Mouse (Mus musculus) limb, embryonic 11.5 days (tissue): ENCODE data around the gene Man2b1. TPM values are rescaled to one million over a fixed set of nuclear protein-coding genes. Genes with fewer than 3 reads are reported as not detected.

Source experiments
- ATAC-seq: fragments of 200-750 bp; cut with Nextera tagmentation; 2 replicates; pipeline ENCODE4 v1.8.0; 2017; ENCODE audit warnings: low read depth; ENCODE audit not compliant: insufficient number of reproducible peaks, low FRiP score, low TSS enrichment
- DNase-seq: peaks from one replicate; pipeline ENCODE4 v3.0.0-alpha.2; 2015; ENCODE audit warnings: low spot score
- H3K27ac ChIP-seq: fragments of 300-500 bp; sonication (generic); replicated peaks from 2 replicates; pipeline ENCODE4 v1.5.1; 2014; ENCODE audit warnings: low read depth, mild to moderate bottlenecking, low read length
- H3K27me3 ChIP-seq: fragments of 300-500 bp; sonication (generic); 2 replicates; pipeline ENCODE4 v1.6.1; 2014; ENCODE audit warnings: mild to moderate bottlenecking, low read length, mixed read lengths; ENCODE audit not compliant: control insufficient read depth, insufficient read depth
- H3K36me3 ChIP-seq: fragments of 300-500 bp; sonication (generic); 2 replicates; pipeline ENCODE4 v1.6.1; 2014; ENCODE audit warnings: mild to moderate bottlenecking, low read length, moderate library complexity, mixed read lengths; ENCODE audit not compliant: control insufficient read depth, insufficient read depth
- H3K4me1 ChIP-seq: fragments of 300-500 bp; sonication (generic); 2 replicates; pipeline ENCODE4 v1.6.1; 2014; ENCODE audit warnings: low read length, mixed read lengths; ENCODE audit not compliant: control insufficient read depth, insufficient read depth
- H3K4me2 ChIP-seq: fragments of 300-500 bp; sonication (generic); 2 replicates; pipeline ENCODE4 v1.6.1; 2014; ENCODE audit warnings: low read depth, mild to moderate bottlenecking, moderate library complexity; ENCODE audit not compliant: severe bottlenecking
- H3K4me3 ChIP-seq: fragments of 300-500 bp; sonication (generic); 2 replicates; pipeline ENCODE4 v1.5.1; 2014; ENCODE audit warnings: low read depth, low read length
- H3K9ac ChIP-seq: fragments of 300-500 bp; sonication (generic); 2 replicates; pipeline ENCODE4 v1.6.1; 2014; ENCODE audit warnings: mild to moderate bottlenecking, low read length
- H3K9me3 ChIP-seq: fragments of 300-500 bp; sonication (generic); 2 replicates; pipeline ENCODE4 v1.6.1; 2016; ENCODE audit warnings: low read length; ENCODE audit not compliant: control insufficient read depth
- WGBS: fragments of 180-500 bp; shearing (Covaris S2); extraction: QIAGEN DNeasy Blood & Tissue Kit; methylation state at CpG from one replicate; pipeline ENCODE4 v1.1.7; 2014; 5-methylcytosine and 5-hydroxymethylcytosine counted together
- polyA plus RNA-seq: library from polyadenylated mRNA; unstranded; fragments of >200 nt; fragmentation: Nextera tagmentation; extraction: Ambion mirVana; gene quantifications from 2 replicates; pipeline ENCODE4 v1.2.1, GENCODE M21; 2014

The Man2b1 gene
- polyA plus RNA-seq, 1 experiment from 2014 or later: 22.1 TPM

DNA sequence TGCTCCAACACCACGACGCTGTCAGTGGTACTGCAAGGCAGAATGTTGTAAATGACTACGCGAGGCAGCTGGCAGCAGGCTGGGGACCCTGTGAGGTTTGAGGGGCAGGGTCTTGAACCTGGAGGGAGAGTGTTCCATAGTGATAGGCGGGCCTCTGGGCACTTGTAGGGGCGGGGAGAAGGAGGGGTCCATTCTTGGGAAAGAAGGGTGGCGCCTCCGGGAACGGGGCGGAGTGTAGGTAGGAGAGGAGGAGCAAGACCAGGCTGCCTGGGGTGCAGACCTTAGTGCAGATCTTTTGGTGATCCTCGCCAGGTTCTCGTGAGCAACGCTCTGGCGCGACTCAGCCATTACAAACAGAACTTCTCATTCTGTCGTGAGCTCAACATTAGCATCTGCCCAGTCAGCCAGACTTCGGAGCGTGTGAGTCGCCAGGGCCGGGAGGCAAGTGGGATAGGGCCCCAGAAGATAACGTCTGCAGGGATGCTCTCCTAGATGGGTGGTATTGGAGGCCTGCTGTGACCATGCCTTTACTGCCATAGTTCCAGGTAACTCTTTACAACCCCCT lies 8.5 kb downstream of the Man2b1 start:
- no peak for DNase-seq
- WGBS: 29% methylated on average over 21 of the region's 21 CpGs

GRCm38 (mm10) chr8:85095051-85095450 lies 12.0 kb downstream of the Man2b1 start:
- peaks cover 15% of the 10 kb centered on the region for H3K36me3 ChIP-seq
- ATAC-seq (no peak), DNase-seq (no peak)
- H3K27ac ChIP-seq: no peak overlapping the region
- no peaks in the 10 kb centered on the region for H3K9me3 ChIP-seq
- H3K4me3 ChIP-seq: no peak overlapping the region
- H3K4me2 ChIP-seq: no peak overlapping the region
- H3K27me3 ChIP-seq: no peaks in the 10 kb centered on the region
- WGBS: 92% methylated on average over 13 of the region's 13 CpGs
- no peak overlapping the region for H3K9ac ChIP-seq
- H3K4me1 ChIP-seq: no peaks in the 10 kb centered on the region

More for the DNA sequence above, 8.5 kb downstream of the Man2b1 start:
- no peak for ATAC-seq
- H3K36me3 ChIP-seq: peaks cover 10% of the 10 kb centered on the region; the same call in 1 of the 2 replicates
- no peak overlapping the region for H3K4me2 ChIP-seq
- no peaks in the 10 kb centered on the region for H3K4me1 ChIP-seq
- H3K4me3 ChIP-seq: no peak overlapping the region
- no peak overlapping the region for H3K27ac ChIP-seq
- no peaks in the 10 kb centered on the region for H3K27me3 ChIP-seq
- no peaks in the 10 kb centered on the region for H3K9me3 ChIP-seq
- no peak overlapping the region for H3K9ac ChIP-seq

GRCm38 (mm10) chr8:85095566-85095965 lies 12.5 kb downstream of the Man2b1 start:
- Histone ChIP-seq H3K4me1 (no peaks in the 10 kb centered on the region), H3K36me3 (peaks cover 15% of the 10 kb centered on the region), H3K4me2 (no peak overlapping the region), H3K9me3 (no peaks in the 10 kb centered on the region), H3K27me3 (no peaks in the 10 kb centered on the region), H3K4me3 (no peak overlapping the region), H3K27ac (no peak overlapping the region), H3K9ac (no peak overlapping the region)
- DNase-seq: no peak
- 92% methylated on average over 7 of the region's 7 CpGs for WGBS
- ATAC-seq: no peak

DNA sequence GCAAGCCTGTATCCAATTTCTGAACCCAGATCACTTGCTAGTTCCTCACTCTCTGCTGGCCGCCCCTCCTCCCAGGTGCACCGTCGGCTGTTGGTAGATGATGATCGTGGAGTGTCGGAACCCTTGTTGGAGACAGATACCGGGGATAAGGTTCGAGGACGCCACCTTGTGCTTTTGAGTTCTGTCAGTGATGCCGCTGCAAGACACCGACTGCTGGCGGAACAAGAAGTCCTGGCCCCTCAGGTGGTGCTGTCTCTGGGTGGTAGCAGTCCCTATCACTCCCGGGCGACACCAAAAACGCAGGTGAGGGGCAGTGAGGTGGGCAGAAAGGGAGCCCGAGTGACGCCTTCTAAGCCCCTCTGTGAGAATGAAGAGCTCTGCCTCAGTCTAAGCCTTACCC lies 13.1 kb downstream of the Man2b1 start:
- Histone ChIP-seq H3K4me2 (no peak overlapping the region), H3K27me3 (no peaks in the 10 kb centered on the region), H3K4me3 (no peak overlapping the region), H3K9ac (no peak overlapping the region), H3K9me3 (no peaks in the 10 kb centered on the region), H3K36me3 (peaks cover 14% of the 10 kb centered on the region), H3K4me1 (no peaks in the 10 kb centered on the region), H3K27ac (no peak overlapping the region)
- ATAC-seq (no peak), DNase-seq (no peak)
- 90% methylated on average over 16 of the region's 16 CpGs for WGBS

- H3K9ac ChIP-seq: no peak overlapping the region
- no peaks in the 10 kb centered on the region for H3K27me3 ChIP-seq
- 93% methylated on average over 4 of the region's 4 CpGs for WGBS
- no peak overlapping the region for H3K27ac ChIP-seq
- H3K4me2 ChIP-seq: no peak overlapping the region
- H3K36me3 ChIP-seq: peaks cover 12% of the 10 kb centered on the region
- ATAC-seq: no peak
- H3K4me3 ChIP-seq: no peak overlapping the region
- no peaks in the 10 kb centered on the region for H3K9me3 ChIP-seq
- H3K4me1 ChIP-seq: no peaks in the 10 kb centered on the region
- DNase-seq: no peak
These were observed 13.8 kb downstream of the Man2b1 start for GRCm38 (mm10) chr8:85096850-85097249.

- Histone ChIP-seq H3K27ac (no peak overlapping the region), H3K4me2 (no peak overlapping the region), H3K4me3 (no peak overlapping the region), H3K4me1 (no peaks in the 10 kb centered on the region), H3K9ac (no peak overlapping the region), H3K36me3 (peaks cover 10% of the 10 kb centered on the region), H3K9me3 (no peaks in the 10 kb centered on the region), H3K27me3 (no peaks in the 10 kb centered on the region)
- WGBS: 87% methylated on average over 4 of the region's 4 CpGs
- ATAC-seq: no peak
- no peak for DNase-seq
These were observed 17.1 kb downstream of the Man2b1 start for GRCm38 (mm10) chr8:85100076-85100665.

- Histone ChIP-seq H3K4me2 (no peak overlapping the region), H3K36me3 (peaks cover 4% of the 10 kb centered on the region), H3K27ac (no peak overlapping the region), H3K9ac (no peak overlapping the region), H3K4me1 (no peaks in the 10 kb centered on the region), H3K9me3 (no peaks in the 10 kb centered on the region), H3K4me3 (no peak overlapping the region), H3K27me3 (no peaks in the 10 kb centered on the region)
- 94% methylated on average over 10 of the region's 10 CpGs for WGBS
- ATAC-seq (no peak), DNase-seq (no peak)
These were observed 30.2 kb downstream of the Man2b1 start for GRCm38 (mm10) chr8:85113241-85113640.

DNA sequence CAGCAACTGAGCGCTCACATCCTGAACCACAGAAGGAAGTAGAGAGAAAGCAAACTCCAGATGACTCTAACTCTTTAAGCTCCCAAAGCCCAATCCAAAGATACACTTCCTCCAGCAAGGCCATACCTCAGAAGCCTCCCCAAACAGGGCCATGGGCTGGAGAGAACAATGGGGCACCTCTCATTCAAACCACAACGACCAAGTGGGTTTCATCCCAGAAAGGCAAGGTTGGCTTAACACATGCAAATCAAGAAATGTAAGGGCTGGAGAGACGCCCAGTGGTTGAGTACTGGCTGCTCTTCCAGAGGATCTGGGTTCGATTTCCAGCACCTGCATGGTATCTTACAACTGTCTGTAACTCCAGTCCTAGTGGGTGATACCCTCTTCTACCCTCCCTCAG lies 32.4 kb downstream of the Man2b1 start:
- no peaks in the 10 kb centered on the region for H3K27me3 ChIP-seq
- WGBS: 81% methylated on average over 4 of the region's 4 CpGs
- no peak overlapping the region for H3K9ac ChIP-seq
- H3K4me3 ChIP-seq: no peak overlapping the region
- H3K4me2 ChIP-seq: no peak overlapping the region
- no peaks in the 10 kb centered on the region for H3K9me3 ChIP-seq
- H3K36me3 ChIP-seq: peaks cover 2% of the 10 kb centered on the region
- H3K4me1 ChIP-seq: no peaks in the 10 kb centered on the region
- no peak for DNase-seq
- no peak overlapping the region for H3K27ac ChIP-seq
- no peak for ATAC-seq

DNA sequence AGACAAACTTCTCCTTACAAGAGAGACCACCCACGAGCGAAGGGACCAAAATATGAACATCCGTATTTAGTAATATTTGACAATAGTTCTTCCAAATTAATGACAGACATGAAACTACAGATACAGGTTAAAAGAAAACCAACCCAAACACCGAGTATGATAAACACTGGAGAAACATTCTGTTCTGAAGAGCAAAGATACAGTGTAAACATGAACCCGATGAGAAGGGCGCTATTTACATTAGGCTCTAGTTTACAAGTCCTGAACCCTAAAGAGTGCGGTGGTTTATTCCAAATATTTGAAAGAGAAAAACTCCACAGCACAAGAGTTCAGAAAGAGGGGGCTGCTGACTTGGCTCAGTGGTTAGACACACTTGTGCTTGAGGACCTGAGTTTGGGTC lies 33.9 kb downstream of the Man2b1 start:
- ATAC-seq: no peak
- no peak for DNase-seq

More for the DNA sequence above, 33.9 kb downstream of the Man2b1 start:
- Histone ChIP-seq H3K36me3 (no peaks in the 10 kb centered on the region), H3K9me3 (no peaks in the 10 kb centered on the region), H3K27ac (no peak overlapping the region), H3K4me2 (no peak overlapping the region), H3K9ac (no peak overlapping the region), H3K4me3 (no peak overlapping the region), H3K4me1 (no peaks in the 10 kb centered on the region), H3K27me3 (no peaks in the 10 kb centered on the region)
- 92% methylated on average over 7 of the region's 7 CpGs for whole genome bisulfite sequencing
